Mouse (Mus musculus): ENCODE results near the gene Tgfb2.

Tgfb2 gene

DNA sequence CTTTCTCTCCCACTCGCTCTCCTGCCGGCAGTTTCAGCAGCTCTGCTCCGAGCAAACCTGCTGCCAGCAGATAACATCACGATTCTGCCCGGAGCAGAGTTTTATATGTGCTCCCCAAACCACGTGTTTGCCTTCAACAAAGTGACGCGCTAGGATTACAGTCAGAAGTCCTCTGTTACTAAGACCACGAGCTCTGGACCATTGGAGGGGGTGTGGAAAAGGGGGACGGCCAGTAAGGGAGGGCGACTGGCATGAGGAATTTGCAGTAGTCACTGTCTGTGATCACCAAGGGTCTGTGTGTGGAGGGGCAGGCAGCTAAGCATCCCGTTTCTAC, at the start of gene Tgfb2:
Gene Tgfb2, minus strand, starts transcription at position 75 of the 334 bp plus-strand sequence.
- DNase-seq (ENCODE audit: low spot score in 2 of 2): peak; percentile 40 to 41

DNA sequence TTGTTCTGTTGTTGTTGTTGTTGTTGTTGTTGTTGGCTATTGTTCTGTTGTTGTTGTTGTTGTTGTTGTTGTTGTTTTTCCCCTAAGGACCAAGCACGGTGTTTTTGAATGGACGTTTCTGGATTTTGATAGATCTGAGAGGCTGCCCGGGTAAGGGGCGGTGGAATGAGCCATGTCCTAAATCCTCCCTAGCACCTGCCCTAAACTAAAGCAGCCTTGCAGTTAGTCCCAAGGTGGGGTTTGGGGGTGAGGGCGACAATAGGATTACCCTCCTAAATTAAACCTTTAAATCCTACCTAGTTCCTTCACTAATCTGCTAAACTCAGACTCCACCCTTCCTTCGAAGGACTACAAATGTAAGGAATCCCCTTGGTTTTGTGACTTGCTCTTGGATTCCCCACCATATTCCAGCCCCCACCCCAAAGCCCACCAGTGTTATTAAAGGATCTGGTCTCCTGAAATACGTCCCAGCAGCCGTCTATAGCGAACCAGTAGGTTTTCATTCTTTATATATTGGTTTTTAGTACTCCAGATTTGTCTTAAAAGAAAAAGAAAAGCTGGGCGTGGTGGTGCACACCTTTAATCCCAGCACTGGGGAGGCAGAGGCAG, 44.0 kb upstream of the Tgfb2 start:
- DNase-seq (ENCODE audit: low spot score in 2 of 2): no peak

DNA sequence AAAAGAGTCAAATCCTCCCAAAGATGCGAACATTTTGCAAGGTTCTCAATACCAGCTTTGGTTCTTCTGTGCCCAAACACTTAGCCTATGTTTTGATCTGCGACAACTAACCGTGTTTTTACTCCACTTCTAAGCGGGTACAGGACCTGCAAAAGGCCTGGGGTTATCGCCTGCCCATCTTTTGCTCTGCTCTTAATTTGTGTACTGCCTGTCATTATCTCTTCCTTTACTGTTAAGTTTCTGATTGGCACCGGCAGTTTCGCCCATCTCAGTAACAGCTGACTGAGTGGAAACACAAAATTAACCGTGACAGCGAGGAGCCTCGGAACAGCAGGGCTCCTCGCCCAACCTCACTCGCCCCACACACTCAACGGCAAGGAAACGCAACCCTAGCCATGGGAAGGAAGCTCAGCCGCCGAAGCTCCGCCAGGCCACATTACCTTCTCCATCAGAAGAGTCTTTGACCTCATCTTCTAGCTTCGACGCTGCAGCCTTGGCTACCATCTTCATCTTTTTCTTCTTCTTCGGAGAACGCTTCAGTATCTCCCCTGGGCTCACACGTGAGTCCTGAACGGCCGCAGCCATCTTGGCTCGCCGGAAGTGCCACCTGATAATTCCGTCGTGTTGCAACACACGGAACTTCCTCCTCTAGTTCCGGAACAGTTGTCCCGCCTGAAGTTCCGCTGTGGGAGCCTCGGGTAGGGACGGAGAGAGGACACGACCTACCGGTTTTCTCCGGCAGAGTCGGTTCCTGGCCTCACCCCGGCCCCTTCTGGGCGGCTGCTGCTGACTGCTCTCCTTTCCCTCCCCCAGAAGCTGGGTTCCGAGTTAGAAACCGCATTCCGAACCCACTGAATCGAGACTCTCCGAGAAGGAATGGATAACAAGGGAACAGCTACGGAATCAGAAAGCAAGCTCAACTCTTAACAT, 43.2 kb upstream of the Tgfb2 start, which contains the start of gene Rrp15:
Gene Rrp15, minus strand, starts transcription at position 635 of the 930 bp plus-strand sequence.
- DNase-seq (ENCODE audit: low spot score in 2 of 2): peak; percentile 87 to 88

DNA sequence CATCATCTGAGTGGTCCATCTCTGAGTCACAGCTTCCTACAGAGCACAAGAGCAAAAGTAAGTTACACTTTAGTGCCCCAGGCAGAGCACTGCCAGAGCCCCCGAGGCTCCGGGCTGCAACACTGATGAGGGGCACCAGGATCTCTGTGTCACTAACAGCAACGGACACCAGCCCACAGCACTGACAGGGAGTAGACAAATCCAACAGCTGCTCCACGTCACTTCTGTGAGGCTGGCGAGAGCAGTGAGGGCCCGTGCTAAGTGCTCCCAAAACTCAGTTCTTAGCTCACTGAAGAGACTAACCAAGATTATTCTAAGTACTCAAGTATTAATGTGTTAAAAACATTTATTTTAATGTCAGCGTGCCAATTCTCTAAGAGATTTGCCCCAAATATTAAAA, 34.0 kb upstream of the Tgfb2 start:
- DNase-seq (ENCODE audit: low spot score in 2 of 2): no peak

DNA sequence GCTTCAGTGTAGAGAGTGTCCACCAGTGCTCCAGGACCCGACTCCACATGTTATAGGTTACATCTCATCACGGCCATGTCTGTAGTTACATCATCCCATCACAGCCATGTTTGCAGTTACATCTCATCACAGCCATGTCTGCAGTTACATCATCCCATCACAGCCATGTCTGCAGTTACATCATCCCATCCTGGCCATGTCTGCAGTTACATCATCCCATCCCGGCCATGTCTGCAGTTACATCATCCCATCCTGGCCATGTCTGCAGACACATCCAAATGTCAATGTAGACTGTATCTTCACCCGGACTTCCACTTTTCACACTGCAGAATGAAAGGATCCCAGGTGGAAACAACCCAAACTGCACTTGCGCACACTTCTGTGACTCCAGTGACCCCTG, 29.7 kb upstream of the Tgfb2 start:
- DNase-seq (ENCODE audit: low spot score in 2 of 2): no peak

DNA sequence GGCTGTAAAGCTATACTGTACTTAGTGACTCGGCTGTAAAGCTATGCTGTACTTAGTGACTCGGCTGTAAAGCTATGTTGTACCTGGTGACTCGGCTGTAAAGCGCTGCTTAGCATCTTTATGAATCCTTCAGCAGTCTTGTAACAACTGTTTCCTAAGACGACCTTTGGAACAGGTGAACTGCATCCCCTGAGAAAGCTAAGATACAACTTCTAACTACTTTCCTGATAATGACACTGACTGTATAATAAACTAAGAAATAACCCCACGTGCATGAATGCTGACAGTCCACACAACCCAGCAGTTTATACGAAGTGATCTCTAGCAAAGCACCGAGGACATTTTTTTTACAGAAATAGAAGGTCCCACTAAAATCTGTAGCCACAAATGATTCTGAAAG, 27.3 kb upstream of the Tgfb2 start:
- DNase-seq (ENCODE audit: low spot score in 2 of 2): no peak

DNA sequence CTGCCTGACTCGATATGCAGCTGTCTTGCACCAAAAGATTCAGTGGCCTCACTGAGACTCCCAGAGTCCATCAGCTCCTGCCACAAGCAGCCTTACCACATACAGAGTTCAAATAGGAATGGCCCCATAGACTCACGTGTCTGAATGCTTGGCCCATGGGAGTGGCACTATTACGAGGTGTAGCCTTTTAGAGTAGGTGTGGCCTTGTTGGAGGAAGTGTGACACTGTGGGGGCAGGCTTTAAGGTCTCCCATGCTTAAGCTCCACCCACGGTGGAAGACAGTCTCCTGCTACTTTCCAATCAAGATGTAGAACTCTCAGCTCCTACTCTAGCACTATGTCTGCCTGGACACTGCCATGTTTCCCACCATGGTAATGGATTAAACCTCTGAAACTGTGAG, 23.0 kb upstream of the Tgfb2 start:
- no peak for DNase-seq (ENCODE audit: low spot score in 2 of 2)

DNA sequence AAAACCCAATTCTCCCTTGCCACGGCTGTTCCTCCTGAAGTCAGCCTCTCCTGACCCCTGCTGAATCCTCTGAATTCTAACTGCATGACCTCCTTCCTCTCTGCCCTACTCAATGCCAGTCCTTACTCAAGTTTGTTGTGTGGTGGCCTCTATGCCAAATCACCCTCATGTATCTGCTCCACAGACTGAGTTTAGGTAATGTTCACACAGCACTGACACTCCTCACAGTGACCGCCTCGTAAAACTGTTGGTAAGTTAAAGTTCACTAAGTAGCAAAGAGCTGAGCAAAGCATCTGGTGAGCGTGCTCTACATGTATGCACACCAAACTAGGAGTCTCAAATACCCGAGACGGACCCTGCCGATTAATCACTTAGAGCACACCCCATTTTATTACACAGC, 20.3 kb upstream of the Tgfb2 start:
- DNase-seq (ENCODE audit: low spot score in 2 of 2): no peak

DNA sequence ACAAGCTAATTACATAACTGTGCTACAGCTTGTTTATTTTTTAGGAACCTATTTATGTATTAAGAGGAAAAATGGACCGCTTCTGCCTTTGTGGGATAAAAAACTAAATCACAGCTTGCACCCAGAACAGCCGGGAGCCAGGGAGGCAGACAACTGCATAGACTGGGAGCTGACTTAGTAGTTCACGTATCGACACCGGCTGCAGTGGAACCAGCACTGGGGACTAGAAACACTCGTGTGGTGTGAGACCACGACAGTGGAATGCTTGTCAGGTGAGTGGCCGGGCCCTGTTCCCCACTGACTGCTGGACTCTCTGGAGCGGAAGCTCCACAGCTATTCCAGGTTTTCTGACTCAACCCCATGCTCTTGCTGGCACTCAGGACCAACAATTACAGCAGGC, 16.5 kb upstream of the Tgfb2 start:
- no peak for DNase-seq (ENCODE audit: low spot score in 2 of 2)

DNA sequence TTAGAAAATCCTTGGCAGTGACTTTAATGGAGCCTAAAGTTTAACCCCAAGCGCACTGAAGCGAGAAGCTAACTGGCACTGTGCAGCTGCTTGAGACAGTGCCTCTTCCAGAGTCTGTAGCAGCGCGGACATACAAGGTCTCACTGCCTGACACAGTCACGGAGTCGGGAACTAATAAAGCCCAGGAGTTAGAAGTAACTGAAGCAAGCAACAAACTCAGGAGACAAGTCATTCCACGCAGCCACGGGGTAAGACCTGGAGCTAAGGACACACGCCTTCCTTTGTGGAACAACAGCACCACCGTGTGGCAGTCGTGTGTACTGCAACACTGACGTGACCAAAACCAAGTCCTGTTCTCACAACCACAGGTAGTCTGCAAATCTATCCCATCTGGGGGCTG, 16.1 kb upstream of the Tgfb2 start:
- peak; percentile 89 to 91 for DNase-seq (ENCODE audit: low spot score in 2 of 2)

DNA sequence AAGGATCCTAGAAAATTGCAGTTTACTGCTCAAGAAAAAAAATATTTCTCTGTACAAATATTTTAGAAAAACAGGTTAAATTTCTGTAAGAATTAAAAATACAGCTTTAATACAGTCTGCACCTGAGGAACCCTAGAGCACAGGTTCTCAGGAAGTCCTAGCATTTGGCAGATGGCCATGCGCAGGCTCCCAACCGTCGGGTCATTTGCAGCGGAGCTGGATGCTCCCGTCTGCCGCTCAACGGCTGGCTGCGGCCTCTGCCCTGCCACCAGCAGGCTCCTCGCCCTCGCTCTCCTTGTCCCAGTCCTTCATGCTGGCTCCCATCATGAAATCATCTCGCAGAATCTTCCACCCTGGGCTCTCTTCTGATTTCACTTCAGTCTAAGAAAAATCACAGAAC, 15.4 kb upstream of the Tgfb2 start:
- DNase-seq (ENCODE audit: low spot score in 2 of 2): no peak

DNA sequence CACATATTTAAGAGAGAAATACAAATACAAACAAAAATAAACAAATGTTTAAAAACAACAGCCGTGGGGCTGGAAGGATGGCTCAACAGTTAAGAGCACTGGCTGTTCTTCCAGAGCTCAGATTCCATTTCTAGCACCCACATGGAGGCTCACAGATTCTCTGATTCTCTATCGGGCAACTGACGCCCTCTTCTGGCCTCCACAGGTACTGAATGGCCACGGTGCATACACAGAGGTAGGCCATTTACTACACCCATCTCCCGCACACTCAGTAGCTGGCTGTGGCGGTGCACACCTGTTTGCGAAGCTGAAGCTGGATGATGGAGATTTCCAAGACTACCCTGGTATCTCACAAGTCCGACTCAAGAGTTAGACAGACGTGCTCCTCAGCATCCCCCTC, 13.9 kb upstream of the Tgfb2 start:
- no peak for DNase-seq (ENCODE audit: low spot score in 2 of 2)

DNA sequence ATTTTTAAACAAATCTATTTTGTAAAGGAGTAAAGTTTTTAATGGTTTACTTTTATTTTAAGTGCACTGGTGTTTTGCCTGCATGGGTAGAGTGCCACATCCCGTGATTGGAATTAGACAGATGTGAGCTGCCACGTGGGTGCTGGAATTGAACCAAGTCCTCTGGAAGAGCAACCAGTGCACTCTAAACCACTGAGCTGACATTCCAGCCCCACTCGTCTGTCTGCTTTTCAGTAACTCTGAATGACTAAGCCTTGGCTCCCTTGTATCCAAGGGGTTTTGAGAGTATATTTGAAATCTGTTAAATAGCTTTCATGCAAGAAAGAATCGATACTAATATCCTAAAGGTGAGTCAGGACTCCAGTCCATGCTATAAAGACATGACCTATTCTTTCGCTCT, 13.1 kb upstream of the Tgfb2 start:
- no peak for DNase-seq (ENCODE audit: low spot score in 2 of 2)

DNA sequence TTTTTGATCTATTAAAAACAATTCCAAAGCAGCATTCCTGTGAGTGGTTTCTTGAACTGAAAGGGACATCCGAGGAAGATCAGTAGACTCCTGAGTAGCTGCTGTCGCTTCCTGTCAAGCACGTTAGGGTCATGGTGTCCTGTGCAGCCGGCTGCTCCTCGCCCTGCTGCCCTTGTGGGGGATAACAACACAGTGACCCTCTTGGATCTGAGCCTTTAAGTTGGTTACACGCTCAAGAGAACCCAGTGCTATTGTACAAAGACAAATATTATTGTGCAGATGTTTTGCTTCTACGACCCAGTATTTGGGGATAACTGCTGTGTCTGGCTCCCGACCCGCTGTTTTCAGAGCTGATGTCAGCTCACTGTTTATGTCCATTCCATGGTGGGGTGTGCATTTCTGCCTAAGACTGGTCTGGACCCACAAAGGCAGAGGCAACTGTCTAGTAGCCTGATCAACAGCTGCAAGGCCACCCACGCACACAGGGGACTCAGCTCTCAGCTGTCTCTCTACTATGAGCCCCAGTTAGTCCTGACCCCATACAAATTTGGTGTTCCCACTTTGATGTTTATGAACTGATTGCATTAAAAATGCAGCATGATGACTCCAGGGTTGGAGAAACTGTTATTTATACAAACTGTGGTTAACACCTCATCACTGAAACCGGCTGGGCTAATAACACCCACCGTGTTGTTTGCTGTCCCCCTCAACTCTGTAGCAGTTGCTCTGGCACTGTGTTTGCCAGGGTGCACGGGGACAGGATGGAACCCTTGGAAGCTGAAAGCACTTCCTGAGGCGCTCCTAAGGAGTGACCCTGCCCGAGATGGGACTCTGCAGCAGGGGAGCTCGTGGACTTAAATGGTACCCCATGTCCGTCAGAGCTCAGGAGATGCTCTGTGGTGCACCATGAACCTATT, 9.4 kb upstream of the Tgfb2 start:
- no peak for DNase-seq (ENCODE audit: low spot score in 2 of 2)

DNA sequence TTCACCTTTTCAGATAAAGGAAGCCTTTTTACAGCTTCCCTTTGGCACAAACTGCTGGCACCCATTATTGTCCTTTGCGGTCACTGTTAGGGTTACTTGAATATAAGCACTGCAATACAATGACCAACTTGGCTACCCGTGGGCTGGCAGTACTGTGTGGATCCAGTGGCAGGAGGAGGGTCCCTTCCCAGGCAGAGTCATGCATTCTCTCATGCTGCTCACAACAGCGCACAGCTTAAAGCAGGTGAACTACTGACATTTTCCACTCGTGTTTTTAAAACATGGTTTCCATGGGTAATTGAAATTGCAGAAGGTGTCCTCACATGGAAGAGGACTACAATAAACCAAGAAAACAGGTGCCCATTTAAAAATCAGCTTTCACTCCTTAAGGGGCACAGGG, 8.4 kb upstream of the Tgfb2 start:
- DNase-seq (ENCODE audit: low spot score in 2 of 2): no peak

DNA sequence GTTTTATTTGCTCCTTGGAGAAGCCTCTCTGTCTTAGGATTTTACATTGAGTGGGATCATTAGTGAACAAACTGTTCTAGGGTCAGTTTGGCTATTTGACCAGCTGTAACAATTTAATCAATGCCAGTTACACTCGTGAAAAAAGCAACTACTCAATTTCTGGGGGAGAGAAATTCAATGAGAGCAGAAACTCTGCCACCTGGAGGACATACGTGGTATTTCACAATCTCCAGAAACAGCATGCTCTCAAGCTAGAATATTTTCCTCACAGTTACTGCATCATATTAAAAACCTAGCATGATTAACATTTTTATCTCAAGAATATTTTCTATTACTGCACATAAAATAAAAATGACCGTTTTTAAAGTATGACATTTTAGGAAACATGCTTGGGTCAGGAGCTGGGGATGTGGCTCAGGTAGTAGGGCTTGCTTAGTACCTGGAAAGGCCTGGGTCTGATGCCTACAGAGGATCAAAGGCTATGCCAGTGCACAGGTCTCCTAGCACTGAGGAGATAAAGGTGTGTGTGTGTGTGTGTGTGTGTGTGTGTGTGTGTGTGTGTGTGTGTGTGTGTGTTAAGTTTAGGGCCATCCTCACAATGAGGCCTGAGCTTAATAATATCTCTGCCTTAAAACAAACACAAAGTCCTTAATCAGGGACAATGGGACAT, 7.1 kb upstream of the Tgfb2 start:
- peak; percentile 66 to 70 for DNase-seq (ENCODE audit: low spot score in 2 of 2)

DNA sequence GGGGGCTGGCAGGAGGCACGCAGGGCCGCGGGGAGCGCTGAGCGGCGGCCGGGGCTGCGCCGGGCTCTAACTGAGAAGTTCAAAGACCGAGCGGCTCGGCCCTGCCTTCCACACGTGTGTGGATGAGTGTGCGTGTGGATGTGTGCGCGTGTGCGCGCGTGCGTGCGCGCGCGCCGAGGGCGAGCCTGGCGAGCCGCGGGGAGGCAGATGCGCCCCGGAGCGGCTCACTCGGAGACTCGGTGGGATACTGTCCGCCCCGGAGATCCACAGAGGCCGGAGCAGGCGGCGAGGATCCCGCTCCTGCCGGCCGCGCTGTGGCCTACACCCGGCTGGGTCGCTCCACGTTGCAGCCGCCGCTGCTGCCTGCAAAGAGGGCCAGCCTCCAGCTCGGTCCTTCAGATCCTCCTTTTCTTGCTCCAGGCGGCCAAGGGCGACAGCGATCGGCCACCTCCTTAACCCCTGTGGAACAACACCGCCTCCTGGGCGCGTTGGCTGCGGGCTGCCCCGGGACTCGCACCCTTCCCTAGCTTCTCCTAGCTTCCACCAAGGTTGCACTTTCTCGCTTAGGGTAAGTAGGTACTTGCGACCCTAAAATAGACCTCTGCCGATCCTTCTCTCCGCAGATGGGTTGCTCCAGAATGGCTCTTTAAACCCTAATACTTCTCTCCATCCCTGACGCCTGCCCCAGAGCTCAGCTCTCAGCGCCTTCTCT, 430 bp downstream of the Tgfb2 start:
- peak; percentile 39 to 55 for DNase-seq (ENCODE audit: low spot score in 2 of 2)

DNA sequence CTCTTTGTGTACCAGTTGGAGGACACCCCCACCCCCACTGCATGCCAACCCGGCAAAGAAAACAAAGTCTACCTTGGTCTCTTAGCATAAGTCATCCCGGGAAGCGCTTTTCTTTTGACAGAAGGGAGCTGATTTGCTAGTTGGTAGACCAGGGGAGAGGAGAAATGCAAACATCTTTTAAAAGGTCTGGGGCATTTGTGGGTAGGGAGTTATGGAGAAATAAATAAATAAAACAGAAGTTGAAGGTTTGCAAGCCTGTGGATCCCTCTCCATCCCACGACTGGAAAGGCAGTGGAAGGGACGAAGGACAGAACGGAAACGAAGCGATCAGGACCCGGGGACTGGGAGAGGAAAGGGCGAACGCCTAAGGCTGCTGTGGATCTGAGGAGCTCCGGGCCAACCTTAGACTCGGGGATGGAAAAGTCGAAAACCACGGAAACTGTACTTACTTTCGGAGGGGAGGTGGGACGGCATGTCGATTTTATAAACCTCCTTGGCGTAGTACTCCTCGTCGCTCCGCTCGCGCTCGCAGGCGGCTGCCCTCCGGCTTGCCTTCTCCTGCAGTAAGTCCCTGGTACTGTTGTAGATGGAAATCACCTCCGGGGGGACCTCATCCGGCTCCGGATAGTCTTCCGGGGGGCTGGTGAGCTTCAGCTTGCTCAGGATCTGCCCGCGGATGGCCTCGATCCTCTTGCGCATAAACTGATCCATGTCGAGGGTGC, 1.6 kb downstream of the Tgfb2 start:
- DNase-seq (ENCODE audit: low spot score in 2 of 2): peak; percentile 33 to 46

DNA sequence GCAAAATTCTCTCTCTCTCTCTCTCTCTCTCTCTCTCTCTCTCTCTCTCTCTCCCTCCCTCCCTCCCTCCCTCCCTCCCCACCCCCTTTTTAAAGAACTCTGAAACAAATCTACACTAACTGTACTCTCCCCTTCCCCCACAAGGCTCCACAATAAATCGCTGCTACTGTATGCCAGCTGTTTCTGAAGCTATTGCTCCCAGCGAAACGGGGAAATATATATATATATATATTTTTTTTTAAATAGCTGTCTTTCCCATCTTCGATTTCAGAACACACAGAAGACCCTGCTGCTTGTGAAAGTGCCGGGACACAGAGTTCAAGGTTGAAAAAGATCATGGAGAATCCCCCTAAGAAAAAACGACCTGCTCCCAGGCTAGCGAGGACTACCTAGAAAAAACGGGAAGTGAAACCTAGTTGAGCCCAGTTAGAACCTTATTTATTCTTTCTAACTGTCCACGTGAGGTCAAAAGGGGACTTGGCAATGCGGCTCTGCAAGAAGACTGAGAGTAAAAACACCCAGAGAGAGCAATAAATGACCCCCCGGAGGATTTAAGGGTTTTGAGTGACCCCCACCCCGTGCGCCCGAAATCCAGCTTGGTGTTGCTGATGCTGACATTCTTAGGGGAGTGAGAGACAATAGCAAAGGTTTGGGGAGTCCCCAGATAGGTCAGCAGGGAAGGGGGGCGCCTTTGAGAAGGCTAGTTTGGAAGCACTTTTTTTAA, 2.4 kb downstream of the Tgfb2 start:
- no peak for DNase-seq (ENCODE audit: low spot score in 2 of 2)
